Mouse (Mus musculus): ENCODE measurements around the gene Tti1. TPM values are rescaled to one million over a fixed set of nuclear protein-coding genes. Genes with fewer than 3 reads are reported as not detected.

Gene Tti1
- polyA plus RNA-seq, 1 experiment: not detected

GRCm38 (mm10) chr2:157988416-157989190, 39.6 kb downstream of the Tti1 start:
- 77% methylated on average over 7 of the region's 7 CpGs for WGBS
- no peak overlapping the region for H3K4me3 ChIP-seq (ENCODE audit: insufficient read depth, low read depth, low read length)
- H3K27ac ChIP-seq (ENCODE audit: insufficient read depth, low read depth, low read length): no peak overlapping the region
- TF ChIP-seq CTCF (IDR thresholded peaks at IDR 0.05; ENCODE audit: insufficient read depth, low read depth, low read length): no peak
- no peak for TF ChIP-seq POLR2A (IDR thresholded peaks at IDR 0.05; ENCODE audit: insufficient read depth, low read depth, low read length)
- peaks cover 20% of the 10 kb centered on the region for H3K4me1 ChIP-seq (ENCODE audit: control insufficient read depth, insufficient read depth, low read length)

- Histone ChIP-seq H3K4me1 (ENCODE audit: control insufficient read depth, insufficient read depth, low read length) (peaks cover 23% of the 10 kb centered on the region), H3K27ac (ENCODE audit: insufficient read depth, low read depth, low read length) (no peak overlapping the region), H3K4me3 (ENCODE audit: insufficient read depth, low read depth, low read length) (no peak overlapping the region)
- 79% methylated on average over 6 of the region's 6 CpGs for WGBS
- TF ChIP-seq CTCF (IDR thresholded peaks at IDR 0.05; ENCODE audit: insufficient read depth, low read depth, low read length) (no peak), POLR2A (IDR thresholded peaks at IDR 0.05; ENCODE audit: insufficient read depth, low read depth, low read length) (no peak)
Measured at GRCm38 (mm10) chr2:157986235-157986634, 42.0 kb downstream of the Tti1 start.

GRCm38 (mm10) chr2:157985611-157986010, 42.6 kb downstream of the Tti1 start:
- H3K4me1 ChIP-seq (ENCODE audit: control insufficient read depth, insufficient read depth, low read length): peaks cover 18% of the 10 kb centered on the region
- peak overlapping the region; percentile 32; the same call in 1 of the 2 replicates for H3K27ac ChIP-seq (ENCODE audit: insufficient read depth, low read depth, low read length)
- H3K4me3 ChIP-seq (ENCODE audit: insufficient read depth, low read depth, low read length): no peak overlapping the region
- 60% methylated on average over 4 of the region's 4 CpGs for WGBS
- TF ChIP-seq CTCF (IDR thresholded peaks at IDR 0.05; ENCODE audit: insufficient read depth, low read depth, low read length) (no peak), POLR2A (IDR thresholded peaks at IDR 0.05; ENCODE audit: insufficient read depth, low read depth, low read length) (no peak)

GRCm38 (mm10) chr2:157983276-157983675, 45.0 kb downstream of the Tti1 start:
- 81% methylated on average over 4 of the region's 4 CpGs for WGBS
- peaks cover 15% of the 10 kb centered on the region for H3K4me1 ChIP-seq (ENCODE audit: control insufficient read depth, insufficient read depth, low read length)
- H3K27ac ChIP-seq (ENCODE audit: insufficient read depth, low read depth, low read length): no peak overlapping the region
- no peak overlapping the region for H3K4me3 ChIP-seq (ENCODE audit: insufficient read depth, low read depth, low read length)
- TF ChIP-seq POLR2A (IDR thresholded peaks at IDR 0.05; ENCODE audit: insufficient read depth, low read depth, low read length): no peak

GRCm38 (mm10) chr2:157982727-157983126, 45.5 kb downstream of the Tti1 start:
- Histone ChIP-seq H3K4me3 (ENCODE audit: insufficient read depth, low read depth, low read length) (no peak overlapping the region), H3K4me1 (ENCODE audit: control insufficient read depth, insufficient read depth, low read length) (peaks cover 15% of the 10 kb centered on the region), H3K27ac (ENCODE audit: insufficient read depth, low read depth, low read length) (no peak overlapping the region)
- no peak for TF ChIP-seq POLR2A (IDR thresholded peaks at IDR 0.05; ENCODE audit: insufficient read depth, low read depth, low read length)
- TF ChIP-seq CTCF (IDR thresholded peaks at IDR 0.05; ENCODE audit: insufficient read depth, low read depth, low read length): no peak
- 88% methylated on average over 3 of the region's 3 CpGs for WGBS

GRCm38 (mm10) chr2:157979241-157979640, 49.0 kb downstream of the Tti1 start:
- Histone ChIP-seq H3K27ac (ENCODE audit: insufficient read depth, low read depth, low read length) (no peak overlapping the region), H3K4me3 (ENCODE audit: insufficient read depth, low read depth, low read length) (no peak overlapping the region), H3K4me1 (ENCODE audit: control insufficient read depth, insufficient read depth, low read length) (peaks cover 14% of the 10 kb centered on the region)
- 87% methylated on average over 5 of the region's 5 CpGs for WGBS
- TF ChIP-seq POLR2A (IDR thresholded peaks at IDR 0.05; ENCODE audit: insufficient read depth, low read depth, low read length) (no peak), CTCF (IDR thresholded peaks at IDR 0.05; ENCODE audit: insufficient read depth, low read depth, low read length) (no peak)

- H3K27ac ChIP-seq (ENCODE audit: insufficient read depth, low read depth, low read length): no peak overlapping the region
- H3K4me1 ChIP-seq (ENCODE audit: control insufficient read depth, insufficient read depth, low read length): peaks cover 12% of the 10 kb centered on the region
- 42% methylated on average over 7 of the region's 7 CpGs for WGBS
- H3K4me3 ChIP-seq (ENCODE audit: insufficient read depth, low read depth, low read length): no peak overlapping the region
- TF ChIP-seq CTCF (IDR thresholded peaks at IDR 0.05; ENCODE audit: insufficient read depth, low read depth, low read length): no peak
- no peak for TF ChIP-seq POLR2A (IDR thresholded peaks at IDR 0.05; ENCODE audit: insufficient read depth, low read depth, low read length)
Measured at GRCm38 (mm10) chr2:157975595-157975994, 52.6 kb downstream of the Tti1 start.

- H3K27ac ChIP-seq (ENCODE audit: insufficient read depth, low read depth, low read length): no peak overlapping the region
- TF ChIP-seq CTCF (IDR thresholded peaks at IDR 0.05; ENCODE audit: insufficient read depth, low read depth, low read length): no peak
- TF ChIP-seq POLR2A (IDR thresholded peaks at IDR 0.05; ENCODE audit: insufficient read depth, low read depth, low read length): no peak
- peaks cover 16% of the 10 kb centered on the region for H3K4me1 ChIP-seq (ENCODE audit: control insufficient read depth, insufficient read depth, low read length)
- no peak overlapping the region for H3K4me3 ChIP-seq (ENCODE audit: insufficient read depth, low read depth, low read length)
- 29% methylated on average over 23 of the region's 23 CpGs for WGBS
Measured at GRCm38 (mm10) chr2:157974604-157975501, 53.4 kb downstream of the Tti1 start.

- TF ChIP-seq CTCF (IDR thresholded peaks at IDR 0.05; ENCODE audit: insufficient read depth, low read depth, low read length): no peak
- no peak for TF ChIP-seq POLR2A (IDR thresholded peaks at IDR 0.05; ENCODE audit: insufficient read depth, low read depth, low read length)
- no peak overlapping the region for H3K27ac ChIP-seq (ENCODE audit: insufficient read depth, low read depth, low read length)
- H3K4me1 ChIP-seq (ENCODE audit: control insufficient read depth, insufficient read depth, low read length): peaks cover 16% of the 10 kb centered on the region
- H3K4me3 ChIP-seq (ENCODE audit: insufficient read depth, low read depth, low read length): no peak overlapping the region
- WGBS: 64% methylated on average over 3 of the region's 3 CpGs
Measured at GRCm38 (mm10) chr2:157970669-157971068, 57.6 kb downstream of the Tti1 start.

Data from olfactory bulb, adult 2 months (tissue).